ENCODE assay signal across 23 mouse cellular contexts in genomic region chr11:107783861-107784754, GRCm38 (mm10). TPM values are rescaled to one million over a fixed set of nuclear protein-coding genes. Genes with fewer than 3 reads are reported as not detected.
A peak's percentile ranks its signal among the peaks of the same experiment; 100 is the strongest.
DNase-seq lines count a peak whose midpoint lies in the region; ATAC-seq and TF ChIP-seq lines count a peak whose summit lies in the region.
"Had no signal": no experiment of that assay in that cellular context is flagged by ENCODE, and none has a peak within 500 bp of the region (broad histone marks: within the 10 kb centered on the region; RNA-seq: fewer than 3 reads in every experiment).

No protein-coding gene starts in this region.

- no peak for ATAC-seq in lung, embryonic 14.5 days (ENCODE audit: insufficient read depth)
- ATAC-seq in neural tube, embryonic 11.5 days (ENCODE audit: insufficient read depth, low FRiP score, low TSS enrichment): no peak
- ATAC-seq: hindbrain, postnatal 0 days; midbrain, embryonic 15.5 days had no signal

- H3K36me3 ChIP-seq in lung, embryonic 14.5 days (ENCODE audit: insufficient read depth): no peaks in the 10 kb centered on the region
- H3K36me3 ChIP-seq in neural tube, embryonic 11.5 days (ENCODE audit: control insufficient read depth, insufficient read depth, low read length): no peaks in the 10 kb centered on the region; the same call in 1 of the 2 replicates
- H3K36me3 ChIP-seq: embryonic facial prominence, embryonic 13.5 days; limb, embryonic 12.5 days; liver, embryonic 15.5 days; midbrain, embryonic 15.5 days had no signal

- peak; percentile 44 for DNase-seq in embryo, embryonic 10.5 days (ENCODE audit: low spot score)
- DNase-seq in embryo, embryonic 9.5 days (ENCODE audit: extremely low spot score): no peak
- peak; percentile 68 for DNase-seq in lung, embryonic 14.5 days
- DNase-seq in lung, postnatal 36 days: no peak
- DNase-seq in ZHBTc4 (ENCODE audit: low read depth, low spot score): peak; percentile 64
- peak; percentile 63 for DNase-seq in neural tube, embryonic 11.5 days (ENCODE audit: low spot score)
- no peak for DNase-seq in left cerebral cortex, postnatal 10 days (ENCODE audit: extremely low spot score in 1 of 2, low spot score in 2 of 2)
- DNase-seq in gastrocnemius, postnatal 4 days (ENCODE audit: low spot score in 2 of 2): no peak
- DNase-seq: cerebellum, adult 2 months; gastrocnemius, postnatal 10 days; heart, postnatal 10 days; kidney, adult 9 months; layer of hippocampus, postnatal 36 days; lung, postnatal 14 days; right cerebral cortex, postnatal 4 days; thymus, adult 2 months had no signal

- H3K4me3 ChIP-seq in lung, embryonic 14.5 days (ENCODE audit: low read depth, low read length): no peak overlapping the region
- H3K4me3 ChIP-seq in neural tube, embryonic 11.5 days (ENCODE audit: low read depth, low read length): no peak overlapping the region
- H3K4me3 ChIP-seq: embryonic facial prominence, embryonic 13.5 days; forebrain, embryonic 12.5 days; limb, embryonic 12.5 days; liver, embryonic 15.5 days; midbrain, embryonic 15.5 days; neural tube, embryonic 12.5 days had no signal

- H3K4me2 ChIP-seq in lung, embryonic 14.5 days: no peak overlapping the region
- H3K4me2 ChIP-seq in neural tube, embryonic 11.5 days (ENCODE audit: low read depth): no peak overlapping the region
- H3K4me2 ChIP-seq: embryonic facial prominence, embryonic 13.5 days; forebrain, embryonic 12.5 days; limb, embryonic 12.5 days; liver, embryonic 15.5 days; midbrain, embryonic 15.5 days; neural tube, embryonic 12.5 days had no signal

- no peaks in the 10 kb centered on the region for H3K27me3 ChIP-seq in lung, embryonic 14.5 days (ENCODE audit: insufficient read depth, low read length)
- no peaks in the 10 kb centered on the region for H3K27me3 ChIP-seq in neural tube, embryonic 11.5 days (ENCODE audit: control insufficient read depth, insufficient read depth, low read length)
- H3K27me3 ChIP-seq: embryonic facial prominence, embryonic 13.5 days; forebrain, embryonic 12.5 days; liver, embryonic 15.5 days; midbrain, embryonic 15.5 days; neural tube, embryonic 12.5 days had no signal

- 66% methylated on average over 7 of the region's 8 CpGs for WGBS in lung, embryonic 14.5 days
- WGBS in neural tube, embryonic 11.5 days: 86% methylated on average over 7 of the region's 8 CpGs

- no peaks in the 10 kb centered on the region; the same call in 1 of the 2 replicates for H3K9me3 ChIP-seq in lung, embryonic 14.5 days (ENCODE audit: low read depth, low read length)
- no peaks in the 10 kb centered on the region for H3K9me3 ChIP-seq in neural tube, embryonic 11.5 days (ENCODE audit: control insufficient read depth, low read length)
- H3K9me3 ChIP-seq: embryonic facial prominence, embryonic 13.5 days; forebrain, embryonic 12.5 days; limb, embryonic 12.5 days; liver, embryonic 15.5 days; midbrain, embryonic 15.5 days; neural tube, embryonic 12.5 days had no signal

- no peak overlapping the region for H3K27ac ChIP-seq in lung, embryonic 14.5 days (ENCODE audit: low read depth)
- no peak overlapping the region for H3K27ac ChIP-seq in neural tube, embryonic 11.5 days (ENCODE audit: low read depth, low read length)
- H3K27ac ChIP-seq: embryonic facial prominence, embryonic 13.5 days; forebrain, embryonic 12.5 days; hindbrain, postnatal 0 days; limb, embryonic 12.5 days; liver, embryonic 15.5 days; midbrain, embryonic 15.5 days; neural tube, embryonic 12.5 days had no signal

- no peak overlapping the region for H3K9ac ChIP-seq in lung, embryonic 14.5 days
- H3K9ac ChIP-seq in neural tube, embryonic 11.5 days (ENCODE audit: low read length): no peak overlapping the region
- H3K9ac ChIP-seq: embryonic facial prominence, embryonic 13.5 days; forebrain, embryonic 12.5 days; limb, embryonic 12.5 days; liver, embryonic 15.5 days; midbrain, embryonic 15.5 days; neural tube, embryonic 12.5 days had no signal

- TF ChIP-seq CTCF in lung, embryonic 14.5 days (IDR thresholded peaks at IDR 0.05; ENCODE audit: low read depth): no peak

- intact Hi-C loops in left cerebral cortex, postnatal 10 days (cut with DNase I): no loop called here

- no peaks in the 10 kb centered on the region for H3K4me1 ChIP-seq in lung, embryonic 14.5 days (ENCODE audit: insufficient read depth)
- H3K4me1 ChIP-seq in neural tube, embryonic 11.5 days (ENCODE audit: control insufficient read depth, insufficient read depth, low read length): no peaks in the 10 kb centered on the region
- H3K4me1 ChIP-seq: embryonic facial prominence, embryonic 13.5 days; limb, embryonic 12.5 days; liver, embryonic 15.5 days had no signal

RNA-seq across cellular contexts. Expression of gene Cacng4, which starts 10.2 kb away (rescaled TPM):
- polyA plus RNA-seq in lung, embryonic 14.5 days (2014; fragmentation: Nextera tagmentation; extraction: Ambion mirVana): 2.2 and 2.3 TPM in 2 replicates
- 25.6 and 30.0 TPM in 2 replicates for polyA plus RNA-seq in neural tube, embryonic 11.5 days (2014; fragmentation: Nextera tagmentation; extraction: Ambion mirVana)
- 100 to 1,000 TPM in 1 of 2 experiments, 10 to 100 TPM in 1; 92.6 to 105 TPM for total RNA-seq in left cerebral cortex, postnatal 10 days (2021)
- total RNA-seq in gastrocnemius, postnatal 4 days (2021): 1 to 10 TPM in 1 of 2 experiments, under 1 TPM in 1; 0.96 to 1.2 TPM

Comparison
In these comparisons a context has a peak if more than half of its experiments do, and no peak if none do; other contexts are left out.
1. DNase-seq: peak in embryo, embryonic 10.5 days (single experiment), lung, embryonic 14.5 days (single experiment), ZHBTc4 (single experiment) and neural tube, embryonic 11.5 days (single experiment); none in embryo, embryonic 9.5 days (single experiment), lung, postnatal 36 days (single experiment), left cerebral cortex, postnatal 10 days (0 of 2) and gastrocnemius, postnatal 4 days (0 of 2).
2. RNA of gene Cacng4, which starts 10.2 kb away (total RNA-seq): 92.6 to 105 TPM in left cerebral cortex, postnatal 10 days; 0.96 to 1.2 TPM in gastrocnemius, postnatal 4 days; every median in the first group is over 10 times any median in the second.